Mouse (Mus musculus): ENCODE measurements around the gene Slc9a8.

DNA sequence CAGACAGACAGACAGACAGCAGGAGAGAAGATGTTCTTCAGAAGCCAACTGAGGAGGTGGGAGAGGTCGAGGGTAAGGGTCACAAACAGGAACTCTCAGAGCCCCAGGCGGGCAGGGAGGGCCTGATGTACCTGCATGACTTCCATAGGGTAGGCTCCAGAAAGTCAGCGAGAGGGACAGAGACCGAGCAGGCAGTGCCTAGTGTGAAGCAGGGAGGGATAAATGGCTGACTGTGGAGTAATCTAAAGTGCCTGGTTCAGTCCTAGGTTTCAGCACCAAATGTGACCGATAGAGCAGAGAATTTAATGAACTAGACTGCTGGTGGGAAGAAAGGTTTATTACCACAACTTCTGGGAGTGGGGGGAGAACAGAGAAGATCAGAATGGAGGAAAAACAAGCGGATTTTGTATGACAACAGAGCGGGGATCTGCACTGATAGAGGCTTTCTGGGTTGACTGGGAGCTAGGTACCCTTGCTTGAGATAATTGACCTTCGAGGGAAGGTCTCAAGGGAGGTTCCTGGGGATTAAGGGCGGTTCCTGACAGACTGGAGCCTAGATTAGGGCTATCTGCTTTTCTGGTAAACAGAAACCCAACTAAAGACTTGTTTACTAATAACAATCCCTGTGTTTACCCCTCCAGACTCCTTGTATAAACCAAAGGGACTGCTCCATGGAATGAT, 9.4 kb downstream of the Slc9a8 start:
- no peak for TF ChIP-seq CTCF (IDR thresholded peaks at IDR 0.05 in 2 of 3, conservative IDR thresholded peaks at IDR 0.05 in 1 of 3; ENCODE audit: control insufficient read depth in 1 of 3, insufficient read depth in 1 of 3, low read depth in 2 of 3, low read length in 3 of 3, poor library complexity in 1 of 3, severe bottlenecking in 1 of 3)
- no peak for TF ChIP-seq POLR2A (IDR thresholded peaks at IDR 0.05; ENCODE audit: control insufficient read depth in 1 of 2, insufficient read depth in 1 of 2, low read depth in 1 of 2, low read length in 2 of 2, poor library complexity in 1 of 2)
- no peak for TF ChIP-seq MAZ (IDR thresholded peaks at IDR 0.05; ENCODE audit: low read depth, low read length)
- no peak for TF ChIP-seq CHD1 (IDR thresholded peaks at IDR 0.05; ENCODE audit: low read depth, low read length)
- TF ChIP-seq E2F4 (IDR thresholded peaks at IDR 0.05; ENCODE audit: borderline replicate concordance, low read depth, low read length): no peak
- no peak for TF ChIP-seq ZKSCAN1 (IDR thresholded peaks at IDR 0.05; ENCODE audit: low read depth, low read length)
- no peak for TF ChIP-seq GABPA (IDR thresholded peaks at IDR 0.05; ENCODE audit: low read depth, low read length)
- no peak for TF ChIP-seq EP300 (IDR thresholded peaks at IDR 0.05; ENCODE audit: low read depth in 1 of 2, low read length in 2 of 2)
- TF ChIP-seq TCF12 (IDR thresholded peaks at IDR 0.05; ENCODE audit: low read depth, low read length): no peak
- TF ChIP-seq JUND (IDR thresholded peaks at IDR 0.05; ENCODE audit: low read depth, low read length): no peak
- TF ChIP-seq USF1 (IDR thresholded peaks at IDR 0.05; ENCODE audit: low read depth, low read length): no peak
- no peak for TF ChIP-seq HCFC1 (IDR thresholded peaks at IDR 0.05; ENCODE audit: low read depth, low read length)
- no peak for TF ChIP-seq MEF2A (IDR thresholded peaks at IDR 0.05; ENCODE audit: extremely low read depth, insufficient replicate concordance, low read depth, low read length, poor library complexity, severe bottlenecking)
- TF ChIP-seq MAFK (IDR thresholded peaks at IDR 0.05; ENCODE audit: borderline replicate concordance, low read depth, low read length): no peak
